In genomic region chr7:100991972-100992371, GRCm38 (mm10) we compare ENCODE assay signal across 19 mouse cellular contexts. TPM values are rescaled to one million over a fixed set of nuclear protein-coding genes. Genes with fewer than 3 reads are reported as not detected.
DNase-seq lines count a peak whose midpoint lies in the region; ATAC-seq and TF ChIP-seq lines count a peak whose summit lies in the region.
"Had no signal": no experiment of that assay in that cellular context is flagged by ENCODE, and none has a peak within 500 bp of the region (broad histone marks: within the 10 kb centered on the region; RNA-seq: fewer than 3 reads in every experiment).

No protein-coding gene starts in this region.

- DNase-seq in heart, postnatal 10 days, result no peak
- no peak for DNase-seq in cerebellum, postnatal 4 days (ENCODE audit: low spot score in 2 of 2)
- DNase-seq in ovary, postnatal 10 days (ENCODE audit: low spot score), result no peak
- DNase-seq in layer of hippocampus, adult 9-10 months (ENCODE audit: low spot score), result no peak
- DNase-seq: cerebellum, adult 11-12 months; cerebellum, postnatal 36 days; gastrocnemius, postnatal 36 days; kidney, postnatal 14 days; midbrain, embryonic 14.5 days had no signal

- no peaks in the 10 kb centered on the region for H3K79me3 ChIP-seq in C2C12 (ENCODE audit: low read depth)

- H3K79me2 ChIP-seq in C2C12 (ENCODE audit: control insufficient read depth, insufficient read depth), result no peaks in the 10 kb centered on the region

- H3K9me3 ChIP-seq in heart, embryonic 15.5 days (replicated peaks), result no peaks in the 10 kb centered on the region
- H3K9me3 ChIP-seq: embryonic facial prominence, embryonic 13.5 days; heart, embryonic 13.5 days; stomach, embryonic 15.5 days had no signal

- no peak for TF ChIP-seq CTCF in C2C12 (IDR thresholded peaks at IDR 0.05; ENCODE audit: control insufficient read depth, insufficient read depth, insufficient read length)

- H3K9ac ChIP-seq in heart, embryonic 15.5 days, result no peak overlapping the region
- H3K9ac ChIP-seq: embryonic facial prominence, embryonic 13.5 days; heart, embryonic 13.5 days; hindbrain, embryonic 14.5 days; stomach, embryonic 15.5 days had no signal

- no peak for ATAC-seq in heart, embryonic 15.5 days (replicated peaks; ENCODE audit: insufficient number of reproducible peaks, insufficient read depth, low FRiP score, low read depth)
- ATAC-seq in hematopoietic stem cell, adult 5-6 weeks (replicated peaks in 1 of 2; ENCODE audit: insufficient read depth in 1 of 2, low FRiP score in 2 of 2, low TSS enrichment in 1 of 2, low read depth in 1 of 2, poor library complexity in 2 of 2, severe bottlenecking in 2 of 2), result peak; percentile 23 to 39; a peak in 2 of 4 replicates
- peak; percentile 71 for ATAC-seq in monocyte, adult 5-6 weeks (replicated peaks; ENCODE audit: insufficient number of reproducible peaks, low FRiP score, low TSS enrichment, poor library complexity, severe bottlenecking)
- ATAC-seq: activated CD4-positive, CD25-positive, alpha-beta regulatory T cell, adult 4 months; intestine, postnatal 0 days had no signal

- peaks cover 21% of the 10 kb centered on the region for H3K4me1 ChIP-seq in heart, embryonic 15.5 days (replicated peaks)

- no peak overlapping the region for H3ac ChIP-seq in C2C12 (ENCODE audit: control insufficient read depth, insufficient read length, low read depth)

- intact Hi-C loops in heart, postnatal 10 days (cut with DNase I), result loop anchor here (2.0 kb wide), 1 partner anchor 19 kb away; no protein-coding TSS in a partner anchor

- H3K4me3 ChIP-seq in heart, embryonic 15.5 days, result no peak overlapping the region
- H3K4me3 ChIP-seq in C2C12 (ENCODE audit: insufficient read depth, poor library complexity, severe bottlenecking), result no peak overlapping the region
- H3K4me3 ChIP-seq: embryonic facial prominence, embryonic 13.5 days; heart, embryonic 13.5 days; stomach, embryonic 15.5 days had no signal

- H3K27me3 ChIP-seq in heart, embryonic 15.5 days, result 0 out of 2 replicates have a peak, but pooled peaks cover 2% of the 10 kb centered on the region
- no peaks in the 10 kb centered on the region for H3K27me3 ChIP-seq in C2C12 (ENCODE audit: control insufficient read depth, insufficient read depth, insufficient read length)
- H3K27me3 ChIP-seq: embryonic facial prominence, embryonic 13.5 days; heart, embryonic 13.5 days; stomach, embryonic 15.5 days had no signal

- no peak overlapping the region for H3K4me2 ChIP-seq in heart, embryonic 15.5 days
- H3K4me2 ChIP-seq: embryonic facial prominence, embryonic 13.5 days; heart, embryonic 13.5 days; hindbrain, embryonic 14.5 days; stomach, embryonic 15.5 days had no signal

- peak overlapping the region; percentile 63; the same call in 1 of the 2 replicates for H3K27ac ChIP-seq in heart, embryonic 15.5 days
- H3K27ac ChIP-seq: embryonic facial prominence, embryonic 13.5 days; hindbrain, embryonic 14.5 days; stomach, embryonic 15.5 days had no signal

- no peaks in the 10 kb centered on the region for H3K36me3 ChIP-seq in heart, embryonic 15.5 days
- no peaks in the 10 kb centered on the region for H3K36me3 ChIP-seq in C2C12 (ENCODE audit: control insufficient read depth, insufficient read depth)
- H3K36me3 ChIP-seq: embryonic facial prominence, embryonic 13.5 days; heart, embryonic 13.5 days; stomach, embryonic 15.5 days had no signal

- WGBS in heart, embryonic 15.5 days, result 82% methylated on average over 3 of the region's 3 CpGs

TF ChIP-seq in C2C12, 6 proteins besides CTCF, POLR2A, EP300 and RAD21:
- no peak for TF ChIP-seq MYOD1 (IDR thresholded peaks at IDR 0.05; ENCODE audit: control insufficient read depth, insufficient read length, low read depth)
- TF ChIP-seq USF1 (IDR thresholded peaks at IDR 0.05; ENCODE audit: low read depth), result peak; percentile 82

RNA-seq across cellular contexts. Expression of gene P2ry6, which starts 17.5 kb away (rescaled TPM):
- 3.8 and 6.8 TPM in 2 replicates for polyA plus RNA-seq in heart, embryonic 15.5 days (2015; fragmentation: Nextera tagmentation; extraction: Ambion mirVana)
- total RNA-seq in heart, postnatal 10 days (2021), result 1 to 10 TPM; 3.7 to 3.9 TPM
- 0.04 TPM for polyA plus RNA-seq in C2C12 (2012; fragmentation: generic; extraction: Trizol)
- total RNA-seq in hematopoietic stem cell, adult 5-6 weeks (2017), result not detected in 2 replicates
- total RNA-seq in monocyte, adult 5-6 weeks (2017), result 15.7 to 27.7 TPM (median 22.9 TPM) in 3 replicates

RNA-seq across cellular contexts. Expression of gene P2ry2, which starts 20.7 kb away (rescaled TPM):
- polyA plus RNA-seq in heart, embryonic 15.5 days (2015; fragmentation: Nextera tagmentation; extraction: Ambion mirVana), result 2.2 and 3.5 TPM in 2 replicates
- total RNA-seq in heart, postnatal 10 days (2021), result 10 to 100 TPM; 13.5 to 15.8 TPM
- 4.5 TPM for polyA plus RNA-seq in C2C12 (2012; fragmentation: generic; extraction: Trizol)
- total RNA-seq in hematopoietic stem cell, adult 5-6 weeks (2017), result 10.1 and 13.9 TPM in 2 replicates
- 0.19 to 6.9 TPM (median 0.49 TPM) in 3 replicates for total RNA-seq in monocyte, adult 5-6 weeks (2017)
